Mouse (Mus musculus) hindbrain, embryonic 16.5 days (tissue): ENCODE measurements around the gene Iqcf4. TPM values are rescaled to one million over a fixed set of nuclear protein-coding genes. Genes with fewer than 3 reads are reported as not detected.
"Not testable (repeated sequence)": the region's sequence is repeated elsewhere in the genome, so short reads cannot be mapped to it uniquely, and the experiment has no call there.

ENCODE experiments used
- ATAC-seq: fragments of 200-750 bp; cut with Nextera tagmentation; 2 replicates; pipeline ENCODE4 v1.8.0; 2017; ENCODE audit warnings: moderate TSS enrichment, moderate library complexity
- H3K27ac ChIP-seq: fragments of 300-500 bp; sonication (generic); 2 replicates; pipeline ENCODE4 v1.5.1; 2014; ENCODE audit warnings: low read depth, mild to moderate bottlenecking, control low read depth, low read length, moderate library complexity
- H3K27me3 ChIP-seq: fragments of 300-500 bp; sonication (generic); replicated peaks from 2 replicates; pipeline ENCODE4 v1.6.1; 2014; ENCODE audit warnings: low read length; ENCODE audit not compliant: control insufficient read depth, insufficient read depth
- H3K36me3 ChIP-seq: fragments of 300-500 bp; sonication (generic); 2 replicates; pipeline ENCODE4 v1.6.1; 2014; ENCODE audit warnings: mild to moderate bottlenecking, low read length, moderate library complexity, mixed read lengths; ENCODE audit not compliant: control insufficient read depth, insufficient read depth
- H3K4me1 ChIP-seq: fragments of 300-500 bp; sonication (generic); 2 replicates; pipeline ENCODE4 v1.6.1; 2014; ENCODE audit warnings: low read depth, low read length; ENCODE audit not compliant: control insufficient read depth, insufficient read depth
- H3K4me2 ChIP-seq: fragments of 300-500 bp; sonication (generic); 2 replicates; pipeline ENCODE4 v1.6.1; 2014; ENCODE audit warnings: mild to moderate bottlenecking, low read length, control low read depth, moderate library complexity
- H3K4me3 ChIP-seq: fragments of 300-500 bp; sonication (generic); 2 replicates; pipeline ENCODE4 v1.5.1; 2014; ENCODE audit warnings: mild to moderate bottlenecking, low read length, control low read depth, moderate library complexity
- H3K9ac ChIP-seq: fragments of 300-500 bp; sonication (generic); 2 replicates; pipeline ENCODE4 v1.6.1; 2014; ENCODE audit warnings: low read depth, mild to moderate bottlenecking, control low read depth, low read length, moderate library complexity
- H3K9me3 ChIP-seq: fragments of 300-500 bp; sonication (generic); 2 replicates; pipeline ENCODE4 v1.6.1; 2014; ENCODE audit warnings: mild to moderate bottlenecking, low read length, moderate library complexity; ENCODE audit not compliant: control insufficient read depth
- WGBS: fragments of 180-500 bp; shearing (Covaris S2); extraction: QIAGEN DNeasy Blood & Tissue Kit; methylation state at CpG from one replicate; pipeline ENCODE4 v1.1.7; 2014; 5-methylcytosine and 5-hydroxymethylcytosine counted together
- polyA plus RNA-seq: library from polyadenylated mRNA; unstranded; fragments of >200 nt; fragmentation: Nextera tagmentation; extraction: Ambion mirVana; gene quantifications from 2 replicates; pipeline ENCODE4 v1.2.1, GENCODE M21; 2015

The Iqcf4 gene
- not detected in 2 replicates for polyA plus RNA-seq

DNA sequence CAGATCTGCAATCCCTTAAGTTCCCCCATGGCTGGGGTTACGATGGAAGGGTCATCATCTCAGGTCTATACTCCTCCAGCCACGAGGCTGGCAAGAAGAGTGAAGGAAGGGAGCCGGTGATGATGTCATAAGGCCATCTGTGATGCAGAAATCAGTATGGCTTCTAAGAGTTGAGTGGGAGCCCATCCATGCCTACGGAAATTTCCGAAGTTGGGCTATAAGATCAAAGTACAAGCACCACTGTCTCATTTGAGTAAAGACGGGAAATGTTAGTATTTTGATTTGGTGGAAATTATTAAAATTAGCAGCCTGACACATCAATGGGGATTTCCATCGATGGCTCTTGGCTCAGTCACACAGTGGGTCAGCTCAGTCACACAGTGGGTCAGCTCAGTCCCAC lies at the start of gene Iqcf4:
Gene Iqcf4 (minus strand): TSS at position 101 of the 400 bp plus-strand sequence.
- H3K9ac ChIP-seq = no peak within 1 kb of the TSS
- H3K27me3 ChIP-seq = no peaks in the 10 kb centered on the region
- WGBS = 88% methylated on average over 7 of the region's 7 CpGs
- H3K4me2 ChIP-seq = no peak within 1 kb of the TSS
- H3K36me3 ChIP-seq = no peaks in the 10 kb centered on the region
- no peaks in the 10 kb centered on the region for H3K9me3 ChIP-seq
- no peak within 1 kb of the TSS for H3K4me3 ChIP-seq
- no peaks in the 10 kb centered on the region for H3K4me1 ChIP-seq
- no peak for ATAC-seq
- no peak within 1 kb of the TSS for H3K27ac ChIP-seq

DNA sequence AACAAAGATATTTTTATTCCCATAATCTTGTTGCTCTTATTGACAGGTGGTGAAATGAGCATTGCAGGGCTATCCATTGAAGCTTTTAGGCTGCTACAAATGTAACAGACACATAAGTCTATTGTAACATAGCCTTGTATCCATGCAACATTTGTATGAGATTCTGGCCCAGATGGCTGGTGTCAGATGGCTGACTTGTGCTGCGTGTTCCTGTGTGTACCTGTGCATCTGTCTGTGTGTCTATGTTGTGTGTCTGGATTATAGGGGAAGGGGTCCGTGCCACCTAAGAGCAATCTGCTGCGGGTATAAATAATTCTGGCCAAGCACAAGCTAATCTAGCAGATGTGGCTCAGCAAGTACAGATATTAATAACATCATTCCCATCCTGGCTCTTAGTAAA lies 46.7 kb upstream of the Iqcf4 start:
- 84% methylated on average over 3 of the region's 3 CpGs for WGBS
- Histone ChIP-seq H3K9me3 (no peaks in the 10 kb centered on the region), H3K36me3 (no peaks in the 10 kb centered on the region), H3K4me1 (no peaks in the 10 kb centered on the region), H3K4me3 (no peak overlapping the region), H3K4me2 (no peak overlapping the region), H3K27me3 (no peaks in the 10 kb centered on the region), H3K27ac (no peak overlapping the region), H3K9ac (no peak overlapping the region)
- no peak for ATAC-seq

DNA sequence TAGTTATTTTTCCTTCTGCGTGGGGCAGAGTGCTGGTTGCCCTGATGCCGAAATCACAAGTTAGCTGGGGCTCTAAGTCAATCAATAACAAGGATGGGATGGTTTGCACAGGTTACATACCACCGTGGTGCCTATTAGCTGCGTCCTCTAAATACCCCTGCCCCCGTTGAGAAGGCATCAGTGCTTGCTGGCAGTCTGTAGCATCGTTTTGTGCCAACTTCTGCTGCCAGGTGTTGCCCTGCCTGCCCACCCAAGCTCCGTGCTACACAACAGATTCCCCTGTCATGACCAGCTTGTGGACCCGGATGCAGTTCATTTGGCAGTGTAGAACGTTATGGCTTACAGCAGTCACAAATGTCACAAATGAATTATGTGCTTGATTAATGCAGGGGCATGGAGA lies 45.5 kb upstream of the Iqcf4 start:
- no peaks in the 10 kb centered on the region for H3K9me3 ChIP-seq
- ATAC-seq = no peak

DNA sequence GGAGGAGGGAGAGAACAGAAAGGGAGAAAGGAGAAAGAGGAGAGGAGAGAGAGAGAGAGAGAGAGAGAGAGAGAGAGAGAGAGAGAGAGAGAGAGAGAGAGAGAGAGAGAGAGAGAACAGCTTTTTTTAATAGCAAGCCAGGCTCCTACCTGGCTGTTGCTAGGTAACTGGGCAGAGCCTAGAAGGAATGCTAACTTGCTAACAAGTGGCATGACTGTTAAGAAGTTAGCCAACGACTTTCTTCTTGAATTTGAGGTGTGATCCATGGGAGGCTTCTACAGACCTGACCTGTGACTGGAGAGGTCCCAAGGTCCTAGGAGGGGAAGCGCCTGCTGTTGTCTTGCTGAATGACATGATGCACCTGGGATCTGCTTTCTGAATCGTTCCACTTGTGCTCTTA lies 43.8 kb upstream of the Iqcf4 start:
- Histone ChIP-seq H3K4me3 (no peak overlapping the region), H3K27ac (no peak overlapping the region), H3K4me1 (no peaks in the 10 kb centered on the region), H3K27me3 (no peaks in the 10 kb centered on the region), H3K9ac (no peak overlapping the region), H3K36me3 (no peaks in the 10 kb centered on the region), H3K4me2 (no peak overlapping the region), H3K9me3 (no peaks in the 10 kb centered on the region)
- 52% methylated on average over 3 of the region's 3 CpGs for WGBS
- ATAC-seq = no peak

More for the DNA sequence above, 45.5 kb upstream of the Iqcf4 start:
- Histone ChIP-seq H3K4me3 (no peak overlapping the region), H3K4me2 (no peak overlapping the region), H3K27me3 (no peaks in the 10 kb centered on the region), H3K27ac (no peak overlapping the region), H3K4me1 (no peaks in the 10 kb centered on the region), H3K9ac (no peak overlapping the region), H3K36me3 (no peaks in the 10 kb centered on the region)
- WGBS = 81% methylated on average over 9 of the region's 9 CpGs

DNA sequence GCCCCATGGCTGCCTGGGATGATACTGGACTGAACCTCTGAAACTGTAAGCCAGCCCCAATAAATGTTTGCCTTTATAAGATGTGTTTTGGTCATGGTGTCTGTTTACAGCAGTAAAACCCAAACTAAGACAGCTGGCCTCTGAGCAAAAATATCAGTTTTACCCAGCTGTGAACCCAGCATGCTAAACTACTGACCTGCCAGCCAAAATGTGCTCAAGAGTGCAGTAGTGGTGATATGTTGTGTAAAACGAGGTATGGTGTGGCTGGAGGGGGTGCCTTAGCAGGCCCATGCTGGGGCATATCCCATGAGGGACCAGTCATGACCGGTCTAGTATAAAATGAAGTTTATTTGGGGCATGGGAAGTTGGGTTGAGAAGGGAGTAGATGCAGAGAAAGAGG lies 43.2 kb upstream of the Iqcf4 start:
- Histone ChIP-seq H3K27ac (no peak overlapping the region), H3K4me1 (no peaks in the 10 kb centered on the region), H3K27me3 (no peaks in the 10 kb centered on the region), H3K9ac (no peak overlapping the region), H3K36me3 (no peaks in the 10 kb centered on the region), H3K4me2 (no peak overlapping the region), H3K9me3 (no peaks in the 10 kb centered on the region), H3K4me3 (no peak overlapping the region)
- ATAC-seq = no peak
- WGBS = 65% methylated on average over 2 of the region's 2 CpGs

DNA sequence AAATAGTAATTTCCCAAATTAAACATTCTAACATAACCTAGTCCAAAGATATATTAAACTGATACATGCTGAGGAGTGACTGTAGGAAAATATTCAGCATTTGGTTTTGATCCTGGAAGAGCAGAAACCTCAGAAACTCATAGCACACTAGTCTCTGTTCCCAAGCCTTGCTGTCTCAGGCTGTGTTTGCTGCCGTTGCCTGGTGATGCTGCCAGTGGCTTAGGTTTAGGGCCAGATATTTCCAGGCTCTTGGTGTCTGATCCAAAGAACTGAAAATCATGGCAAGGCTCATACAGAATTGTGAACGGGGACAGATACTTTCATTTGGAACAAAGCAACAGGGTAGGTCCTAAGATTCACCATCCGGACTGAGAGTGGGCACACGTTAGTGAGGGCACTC lies 39.9 kb upstream of the Iqcf4 start:
- H3K9me3 ChIP-seq = no peaks in the 10 kb centered on the region
- no peak overlapping the region for H3K27ac ChIP-seq
- WGBS = 81% methylated on average over 4 of the region's 4 CpGs
- H3K27me3 ChIP-seq = no peaks in the 10 kb centered on the region
- no peak overlapping the region for H3K9ac ChIP-seq
- H3K4me1 ChIP-seq = no peaks in the 10 kb centered on the region
- H3K36me3 ChIP-seq = no peaks in the 10 kb centered on the region
- H3K4me2 ChIP-seq = no peak overlapping the region
- no peak overlapping the region for H3K4me3 ChIP-seq
- ATAC-seq = no peak

DNA sequence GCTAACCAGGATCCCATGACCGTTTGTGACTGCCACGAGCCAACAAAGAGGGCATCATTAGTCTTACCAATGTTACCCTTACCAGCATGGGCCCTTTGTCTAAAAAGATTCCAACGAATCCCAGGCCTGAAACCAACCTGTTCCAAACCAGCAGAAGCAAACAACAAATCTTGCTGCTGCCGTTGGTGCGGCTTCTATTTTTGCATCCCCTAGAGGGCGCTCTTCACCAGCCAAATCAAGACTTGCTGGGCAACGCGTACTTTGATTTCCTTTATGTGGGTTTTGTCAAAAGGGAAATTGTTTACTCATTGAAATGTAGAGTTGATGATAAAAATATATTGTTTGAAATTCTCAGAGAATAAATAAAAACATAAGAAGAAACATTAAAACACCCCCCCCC lies 29.8 kb upstream of the Iqcf4 start:
- Histone ChIP-seq H3K4me1 (no peaks in the 10 kb centered on the region), H3K27me3 (no peaks in the 10 kb centered on the region), H3K9me3 (no peaks in the 10 kb centered on the region), H3K9ac (no peak overlapping the region), H3K36me3 (no peaks in the 10 kb centered on the region), H3K4me3 (no peak overlapping the region), H3K27ac (no peak overlapping the region), H3K4me2 (no peak overlapping the region)
- no peak for ATAC-seq
- 25% methylated on average over 8 of the region's 8 CpGs for WGBS

DNA sequence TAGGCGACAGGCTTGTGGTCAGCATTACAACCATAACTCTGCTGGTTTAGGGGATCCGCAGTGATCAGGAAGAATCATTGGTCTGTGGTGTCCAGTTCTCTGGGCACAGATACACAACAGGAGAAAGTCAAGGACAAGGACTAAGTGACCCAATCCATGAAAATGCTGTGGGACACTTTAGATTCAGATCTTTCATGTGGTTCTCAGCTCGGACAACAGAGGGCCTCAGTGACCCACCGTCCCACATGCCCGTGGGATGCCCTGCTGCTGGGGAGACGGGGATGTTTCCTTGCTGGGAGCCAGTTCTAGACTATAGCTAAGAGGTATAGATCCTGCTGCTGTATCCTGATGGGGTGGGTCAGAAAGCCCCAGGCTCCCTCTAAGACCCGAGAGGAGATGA lies 27.7 kb upstream of the Iqcf4 start:
- H3K4me1 ChIP-seq = no peaks in the 10 kb centered on the region
- no peak for ATAC-seq
- no peak overlapping the region for H3K4me2 ChIP-seq
- no peak overlapping the region for H3K9ac ChIP-seq
- H3K4me3 ChIP-seq = no peak overlapping the region
- H3K27ac ChIP-seq = no peak overlapping the region
- H3K36me3 ChIP-seq = no peaks in the 10 kb centered on the region
- 40% methylated on average over 7 of the region's 7 CpGs for WGBS
- no peaks in the 10 kb centered on the region for H3K27me3 ChIP-seq
- H3K9me3 ChIP-seq = no peaks in the 10 kb centered on the region

DNA sequence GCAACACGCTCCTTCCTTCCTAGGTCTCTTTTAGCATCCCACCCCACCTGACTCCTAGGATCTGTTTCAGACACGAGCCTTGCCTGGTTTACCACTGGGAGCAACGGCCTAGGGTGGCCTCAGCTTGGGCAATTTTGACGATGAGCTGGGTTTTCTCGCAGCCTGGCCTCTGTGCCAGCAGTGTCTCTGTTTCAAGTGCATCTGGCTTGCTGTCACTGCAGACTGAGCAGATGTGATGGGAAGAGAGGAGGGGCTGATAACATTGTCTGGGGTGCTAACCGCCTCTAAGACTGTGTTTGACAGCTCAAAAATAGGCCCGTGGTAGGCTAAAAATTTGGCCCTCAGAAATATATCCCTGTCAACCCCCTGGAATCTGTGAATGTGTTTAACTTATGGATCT lies 25.0 kb upstream of the Iqcf4 start:
- no peaks in the 10 kb centered on the region for H3K4me1 ChIP-seq
- H3K27ac ChIP-seq = 0 out of 2 replicates have a peak overlapping the region, but pooled peaks have one; percentile 39
- H3K4me3 ChIP-seq = no peak overlapping the region
- H3K9me3 ChIP-seq = no peaks in the 10 kb centered on the region
- no peak overlapping the region for H3K9ac ChIP-seq
- WGBS = 66% methylated on average over 7 of the region's 7 CpGs
- H3K4me2 ChIP-seq = no peak overlapping the region
- H3K36me3 ChIP-seq = no peaks in the 10 kb centered on the region
- no peak for ATAC-seq
- no peaks in the 10 kb centered on the region for H3K27me3 ChIP-seq

DNA sequence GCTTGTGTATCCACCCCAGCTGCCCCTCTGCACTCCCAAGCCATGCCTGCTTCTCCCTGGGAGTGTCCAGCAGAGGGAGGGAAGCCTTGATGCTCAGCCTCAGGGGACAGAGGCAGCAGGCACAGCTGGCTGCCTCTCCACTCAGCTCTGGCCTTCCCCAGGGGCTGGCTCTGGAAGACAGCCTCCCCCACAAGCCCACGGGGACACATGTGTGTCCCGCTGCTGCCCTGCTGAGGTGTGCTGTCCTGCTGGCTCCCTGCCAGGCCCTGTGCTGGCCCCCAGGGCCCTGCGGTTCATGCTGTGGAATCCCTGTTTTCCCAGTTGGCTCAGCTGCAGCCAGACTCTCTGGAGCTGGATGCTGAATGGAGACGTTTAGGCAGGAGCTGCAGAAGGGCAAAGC lies 24.6 kb upstream of the Iqcf4 start:
- 23% methylated on average over 4 of the region's 4 CpGs for WGBS
- H3K4me1 ChIP-seq, H3K36me3 ChIP-seq, H3K9ac ChIP-seq, H3K4me3 ChIP-seq, H3K4me2 ChIP-seq, H3K9me3 ChIP-seq, ATAC-seq, H3K27me3 ChIP-seq, H3K27ac ChIP-seq: not testable (repeated sequence)
